Mouse (Mus musculus) layer of hippocampus, postnatal 25 days (tissue): Measurements from ENCODE around the gene Bad. TPM values are rescaled to one million over a fixed set of nuclear protein-coding genes. Genes with fewer than 3 reads are reported as not detected.

Experiments
- DNase-seq, 2 experiments: peaks; one replicate each; pipeline ENCODE4 v3.0.0; 2022; ENCODE audit warnings: mixed read lengths in 2 of 2, low spot score in 1 of 2; ENCODE audit errors: extremely low spot score in 1 of 2
- total RNA-seq, 2 experiments: library from RNA; stranded (reverse); gene quantifications; 2 replicates each; pipeline ENCODE4 v1.2.3; 2021

Gene Bad
- total RNA-seq, 2 experiments from 2014 or later = 42.7 to 44.5 TPM

GRCm38 (mm10) chr19:6913991-6914390, 27.7 kb upstream of the Bad start:
- no peak for DNase-seq

- DNase-seq = no peak
Observed at GRCm38 (mm10) chr19:6914540-6914939, 27.1 kb upstream of the Bad start.

- no peak for DNase-seq
Observed at GRCm38 (mm10) chr19:6915276-6915675, 26.4 kb upstream of the Bad start.

GRCm38 (mm10) chr19:6916496-6916895, 25.2 kb upstream of the Bad start:
- DNase-seq = no peak

- no peak for DNase-seq
Observed at GRCm38 (mm10) chr19:6918321-6918720, 23.3 kb upstream of the Bad start.

- DNase-seq = no peak
Observed at GRCm38 (mm10) chr19:6919431-6919830, 22.2 kb upstream of the Bad start.

GRCm38 (mm10) chr19:6919876-6920740, 21.6 kb upstream of the Bad start:
- no peak for DNase-seq

- no peak for DNase-seq
Observed at GRCm38 (mm10) chr19:6920741-6921636, 20.7 kb upstream of the Bad start.

GRCm38 (mm10) chr19:6921647-6922567, 19.8 kb upstream of the Bad start, which contains the start of gene Esrra:
Esrra (minus strand) TSS chr19:6921813.
- DNase-seq = peak; percentile 92 to 98

GRCm38 (mm10) chr19:6922901-6923735, 18.5 kb upstream of the Bad start:
- no peak for DNase-seq

- peak; percentile 75 to 97 for DNase-seq
Observed at GRCm38 (mm10) chr19:6924461-6925306, 17.0 kb upstream of the Bad start.

GRCm38 (mm10) chr19:6925307-6925573, 16.4 kb upstream of the Bad start, which contains the start of gene Catsperz:
Catsperz (minus strand) TSS chr19:6925380.
- no peak for DNase-seq

- no peak for DNase-seq
Observed at GRCm38 (mm10) chr19:6925611-6926329, 15.9 kb upstream of the Bad start.

- no peak for DNase-seq
Observed at GRCm38 (mm10) chr19:6926559-6927255, 15.0 kb upstream of the Bad start.

- DNase-seq = no peak
Observed at GRCm38 (mm10) chr19:6928080-6928479, 13.6 kb upstream of the Bad start.

- DNase-seq = no peak
Observed at GRCm38 (mm10) chr19:6931002-6931401, 10.7 kb upstream of the Bad start.

- DNase-seq = no peak
Observed at GRCm38 (mm10) chr19:6932018-6932417, 9.6 kb upstream of the Bad start.
